Mouse (Mus musculus) 3T3-L1 (cell line): ENCODE measurements around the gene Ap4e1.

Experiments
- DNase-seq: peaks from one replicate; pipeline ENCODE4 v3.0.0-alpha.2; 2015; ENCODE audit warnings: low read depth, low spot score

The Ap4e1 gene

GRCm38 (mm10) chr2:127008469-127008998, at the start of gene Ap4e1:
Ap4e1 (plus strand) TSS chr2:127008717.
- peak; percentile 98 for DNase-seq

- no peak for DNase-seq
Observed at GRCm38 (mm10) chr2:126961696-126962095, 46.8 kb upstream of the Ap4e1 start.

- no peak for DNase-seq
Observed at GRCm38 (mm10) chr2:126977428-126977827, 31.1 kb upstream of the Ap4e1 start.

GRCm38 (mm10) chr2:126983221-126983620, 25.3 kb upstream of the Ap4e1 start:
- DNase-seq, result no peak

- no peak for DNase-seq
Observed at GRCm38 (mm10) chr2:126989919-126990318, 18.6 kb upstream of the Ap4e1 start.

- no peak for DNase-seq
Observed at GRCm38 (mm10) chr2:126992742-126993141, 15.8 kb upstream of the Ap4e1 start.

GRCm38 (mm10) chr2:126994384-126995166, 13.9 kb upstream of the Ap4e1 start:
- DNase-seq, result no peak

GRCm38 (mm10) chr2:126996737-126997136, 11.8 kb upstream of the Ap4e1 start:
- DNase-seq, result peak; percentile 94

- DNase-seq, result no peak
Observed at GRCm38 (mm10) chr2:126998219-126998618, 10.3 kb upstream of the Ap4e1 start.

- no peak for DNase-seq
Observed at GRCm38 (mm10) chr2:127000406-127001324, 7.9 kb upstream of the Ap4e1 start.

- no peak for DNase-seq
Observed at GRCm38 (mm10) chr2:127004046-127004445, 4.5 kb upstream of the Ap4e1 start.

GRCm38 (mm10) chr2:127006634-127007370, 1.7 kb upstream of the Ap4e1 start:
- DNase-seq, result peak; percentile 93

GRCm38 (mm10) chr2:127007509-127007908, 1.0 kb upstream of the Ap4e1 start:
- peak; percentile 99 for DNase-seq

GRCm38 (mm10) chr2:127035006-127035605, 26.6 kb downstream of the Ap4e1 start:
- no peak for DNase-seq

GRCm38 (mm10) chr2:127037299-127037698, 28.8 kb downstream of the Ap4e1 start:
- no peak for DNase-seq

- DNase-seq, result no peak
Observed at GRCm38 (mm10) chr2:127061471-127061870, 53.0 kb downstream of the Ap4e1 start.

- DNase-seq, result no peak
Observed at GRCm38 (mm10) chr2:127068806-127069205, 60.3 kb downstream of the Ap4e1 start.

GRCm38 (mm10) chr2:127069781-127070434, 61.4 kb downstream of the Ap4e1 start:
- DNase-seq, result no peak

GRCm38 (mm10) chr2:127070435-127070841, 61.9 kb downstream of the Ap4e1 start, which contains the start of gene Blvra:
Blvra (plus strand) TSS chr2:127070665.
- DNase-seq, result peak; percentile 97

- peak; percentile 22 for DNase-seq
Observed at GRCm38 (mm10) chr2:127070879-127071278, 62.4 kb downstream of the Ap4e1 start.
